Mouse (Mus musculus) embryonic facial prominence, embryonic 11.5 days (tissue): Measurements from ENCODE around the gene Chmp6. TPM values are rescaled to one million over a fixed set of nuclear protein-coding genes. Genes with fewer than 3 reads are reported as not detected.

Experiments used
- ATAC-seq: fragments of 200-750 bp; cut with Nextera tagmentation; replicated peaks from 2 replicates; pipeline ENCODE4 v1.8.0; 2017; ENCODE audit warnings: low read depth; ENCODE audit not compliant: insufficient number of reproducible peaks, low FRiP score, low TSS enrichment
- DNase-seq: peaks from one replicate; pipeline ENCODE4 v3.0.0-alpha.2; 2015; ENCODE audit warnings: low spot score
- H3K27ac ChIP-seq: fragments of 300-500 bp; sonication (generic); replicated peaks from 2 replicates; pipeline ENCODE4 v1.5.1; 2014; ENCODE audit warnings: mild to moderate bottlenecking, low read depth, low read length, control low read depth
- H3K27me3 ChIP-seq: fragments of 300-500 bp; sonication (generic); 2 replicates; pipeline ENCODE4 v1.6.1; 2014; ENCODE audit warnings: mild to moderate bottlenecking, low read length, moderate library complexity, mixed read lengths; ENCODE audit not compliant: control insufficient read depth, insufficient read depth
- H3K36me3 ChIP-seq: fragments of 300-500 bp; sonication (generic); replicated peaks from 2 replicates; pipeline ENCODE4 v1.6.1; 2014; ENCODE audit warnings: low read depth, mild to moderate bottlenecking, low read length, moderate library complexity, mixed read lengths; ENCODE audit not compliant: control insufficient read depth, insufficient read depth
- H3K4me1 ChIP-seq: fragments of 300-500 bp; sonication (generic); 2 replicates; pipeline ENCODE4 v1.6.1; 2014; ENCODE audit warnings: low read length, mixed read lengths; ENCODE audit not compliant: control insufficient read depth, insufficient read depth
- H3K4me2 ChIP-seq: fragments of 300-500 bp; sonication (generic); 2 replicates; pipeline ENCODE4 v1.6.1; 2014; ENCODE audit warnings: low read depth, mild to moderate bottlenecking, control low read depth, low read length, moderate library complexity
- H3K4me3 ChIP-seq: fragments of 300-500 bp; sonication (generic); 2 replicates; pipeline ENCODE4 v1.5.1; 2014; ENCODE audit warnings: low read depth, low read length, control low read depth
- H3K9ac ChIP-seq: fragments of 300-500 bp; sonication (generic); replicated peaks from 2 replicates; pipeline ENCODE4 v1.6.1; 2014; ENCODE audit warnings: mild to moderate bottlenecking, control low read depth, low read length
- H3K9me3 ChIP-seq: fragments of 300-500 bp; sonication (generic); replicated peaks from 2 replicates; pipeline ENCODE4 v1.6.1; 2016; ENCODE audit warnings: mild to moderate bottlenecking, low read length, inconsistent platforms, mixed read lengths; ENCODE audit not compliant: control insufficient read depth
- WGBS: fragments of 180-500 bp; shearing (Covaris S2); extraction: QIAGEN DNeasy Blood & Tissue Kit; methylation state at CpG from one replicate; pipeline ENCODE4 v1.1.7; 2014; 5-methylcytosine and 5-hydroxymethylcytosine counted together
- polyA plus RNA-seq: library from polyadenylated mRNA; unstranded; fragments of >200 nt; fragmentation: Nextera tagmentation; extraction: Ambion mirVana; gene quantifications from 2 replicates; pipeline ENCODE4 v1.2.1, GENCODE M21; 2014

The Chmp6 gene
- polyA plus RNA-seq, 1 experiment from 2014 or later = 93.8 TPM

- WGBS = 4% methylated on average over 7 of the region's 7 CpGs
- Histone ChIP-seq H3K27me3 (no peaks in the 10 kb centered on the region), H3K36me3 (peaks cover 3% of the 10 kb centered on the region; the same call in 1 of the 2 replicates), H3K4me1 (peaks cover 2% of the 10 kb centered on the region; the same call in 1 of the 2 replicates), H3K4me3 (peak overlapping the region; percentile 72), H3K4me2 (peak overlapping the region; percentile 72), H3K9me3 (no peaks in the 10 kb centered on the region), H3K9ac (peak overlapping the region; percentile 93), H3K27ac (no peak overlapping the region)
- DNase-seq (peak; percentile 26), ATAC-seq (peak; percentile 7; the same call in 1 of the 2 replicates)
Measured at GRCm38 (mm10) chr11:119912845-119913244, 396 bp upstream of the Chmp6 start.

GRCm38 (mm10) chr11:119913935-119914314 is 684 bp downstream of the Chmp6 start:
- Histone ChIP-seq H3K36me3 (peaks cover 7% of the 10 kb centered on the region; the same call in 1 of the 2 replicates), H3K4me3 (peak overlapping the region; percentile 72), H3K4me1 (peaks cover 2% of the 10 kb centered on the region; the same call in 1 of the 2 replicates), H3K4me2 (peak overlapping the region; percentile 74), H3K27me3 (no peaks in the 10 kb centered on the region), H3K27ac (peak overlapping the region; percentile 29), H3K9ac (peak overlapping the region; percentile 93), H3K9me3 (no peaks in the 10 kb centered on the region)
- under 1% methylated on average over 25 of the region's 26 CpGs for WGBS
- peak; percentile 48 for DNase-seq
- ATAC-seq = peak; percentile 60; the same call in 1 of the 2 replicates

GRCm38 (mm10) chr11:119914381-119914780 is 1.1 kb downstream of the Chmp6 start:
- 27% methylated on average over 4 of the region's 4 CpGs for WGBS
- peaks cover 7% of the 10 kb centered on the region; the same call in 1 of the 2 replicates for H3K36me3 ChIP-seq
- no peaks in the 10 kb centered on the region for H3K27me3 ChIP-seq
- H3K27ac ChIP-seq = no peak overlapping the region
- peak overlapping the region; percentile 93 for H3K9ac ChIP-seq
- peak overlapping the region; percentile 74 for H3K4me2 ChIP-seq
- H3K9me3 ChIP-seq = no peaks in the 10 kb centered on the region
- peak overlapping the region; percentile 72 for H3K4me3 ChIP-seq
- H3K4me1 ChIP-seq = peaks cover 2% of the 10 kb centered on the region; the same call in 1 of the 2 replicates
- no peak for DNase-seq
- ATAC-seq = no peak

- no peak overlapping the region for H3K27ac ChIP-seq
- no peak for ATAC-seq
Measured at GRCm38 (mm10) chr11:119915666-119916065, 2.4 kb downstream of the Chmp6 start.

GRCm38 (mm10) chr11:119916102-119916790 is 3.0 kb downstream of the Chmp6 start:
- no peaks in the 10 kb centered on the region for H3K9me3 ChIP-seq
- no peak for DNase-seq
- peaks cover 7% of the 10 kb centered on the region; the same call in 1 of the 2 replicates for H3K36me3 ChIP-seq
- WGBS = 87% methylated on average over 15 of the region's 15 CpGs
- no peak overlapping the region for H3K4me3 ChIP-seq
- no peak overlapping the region for H3K27ac ChIP-seq
- no peak for ATAC-seq
- no peak overlapping the region for H3K4me2 ChIP-seq
- H3K27me3 ChIP-seq = no peaks in the 10 kb centered on the region
- peaks cover 2% of the 10 kb centered on the region; the same call in 1 of the 2 replicates for H3K4me1 ChIP-seq
- no peak overlapping the region for H3K9ac ChIP-seq

More at GRCm38 (mm10) chr11:119915666-119916065, 2.4 kb downstream of the Chmp6 start:
- H3K4me1 ChIP-seq = peaks cover 2% of the 10 kb centered on the region; the same call in 1 of the 2 replicates
- no peak overlapping the region for H3K4me2 ChIP-seq
- no peaks in the 10 kb centered on the region for H3K27me3 ChIP-seq
- DNase-seq = no peak
- H3K4me3 ChIP-seq = no peak overlapping the region
- WGBS = 83% methylated on average over 9 of the region's 9 CpGs
- H3K9ac ChIP-seq = no peak overlapping the region
- no peaks in the 10 kb centered on the region for H3K9me3 ChIP-seq
- H3K36me3 ChIP-seq = peaks cover 7% of the 10 kb centered on the region; the same call in 1 of the 2 replicates

- H3K4me2 ChIP-seq = no peak overlapping the region
- H3K9ac ChIP-seq = no peak overlapping the region
- WGBS = 95% methylated on average over 21 of the region's 21 CpGs
- no peak overlapping the region for H3K4me3 ChIP-seq
- H3K27me3 ChIP-seq = no peaks in the 10 kb centered on the region
- peaks cover 7% of the 10 kb centered on the region; the same call in 1 of the 2 replicates for H3K36me3 ChIP-seq
- ATAC-seq (no peak), DNase-seq (no peak)
- H3K4me1 ChIP-seq = peaks cover 2% of the 10 kb centered on the region; the same call in 1 of the 2 replicates
- no peak overlapping the region for H3K27ac ChIP-seq
- no peaks in the 10 kb centered on the region for H3K9me3 ChIP-seq
Measured at GRCm38 (mm10) chr11:119916834-119917469, 3.7 kb downstream of the Chmp6 start.

GRCm38 (mm10) chr11:119918521-119918920 is 5.3 kb downstream of the Chmp6 start:
- H3K27ac ChIP-seq = no peak overlapping the region
- H3K9me3 ChIP-seq = no peaks in the 10 kb centered on the region
- H3K27me3 ChIP-seq = no peaks in the 10 kb centered on the region
- no peak overlapping the region for H3K9ac ChIP-seq
- no peak overlapping the region for H3K4me2 ChIP-seq
- 0 out of 2 replicates have a peak, but pooled peaks cover 2% of the 10 kb centered on the region for H3K4me1 ChIP-seq
- no peak overlapping the region for H3K4me3 ChIP-seq
- ATAC-seq = no peak
- DNase-seq = no peak
- H3K36me3 ChIP-seq = peaks cover 7% of the 10 kb centered on the region; the same call in 1 of the 2 replicates
- 89% methylated on average over 7 of the region's 7 CpGs for WGBS
